In genomic region chr17:50470432-50471078, GRCm38 (mm10) we compare ENCODE assay signal across 8 mouse cellular contexts. TPM values are rescaled to one million over a fixed set of nuclear protein-coding genes. Genes with fewer than 3 reads are reported as not detected.
DNase-seq lines count a peak whose midpoint lies in the region; ATAC-seq lines count a peak whose summit lies in the region.

No protein-coding gene starts in this region.

- H3K9me3 ChIP-seq in hindbrain, embryonic 14.5 days (ENCODE audit: control insufficient read depth, low read length) = no peaks in the 10 kb centered on the region

- peak overlapping the region; percentile 51 for H3K4me2 ChIP-seq in hindbrain, embryonic 14.5 days (replicated peaks)

- WGBS in hindbrain, embryonic 14.5 days = 39% methylated on average over 16 of the region's 16 CpGs

- no peaks in the 10 kb centered on the region for H3K36me3 ChIP-seq in hindbrain, embryonic 14.5 days (replicated peaks; ENCODE audit: control insufficient read depth, insufficient read depth)

- peak overlapping the region; percentile 8; the same call in 1 of the 2 replicates for H3K4me3 ChIP-seq in hindbrain, embryonic 14.5 days (replicated peaks; ENCODE audit: low read length)

- H3K27ac ChIP-seq in hindbrain, embryonic 14.5 days = peak overlapping the region; percentile 66

- peak; percentile 46 for DNase-seq in Muller cell, postnatal 12 days (ENCODE audit: inconsistent ontology term)
- DNase-seq in c-Kit-positive CD71-positive TER-119-positive erythroid progenitor cells, embryonic 14.5 days (ENCODE audit: low spot score) = peak; percentile 34
- DNase-seq in frontal cortex, postnatal 36 days (ENCODE audit: low spot score in 2 of 2) = peak; percentile 32 to 47
- DNase-seq in hindbrain, embryonic 14.5 days (ENCODE audit: low spot score) = peak; percentile 49
- DNase-seq in layer of hippocampus, postnatal 36 days = peak; percentile 19 to 21
- peak; percentile 48 for DNase-seq in lung, postnatal 14 days
- peak; percentile 57 for DNase-seq in retina, postnatal 1 day
- peak; percentile 73 to 83 for DNase-seq in thymus, postnatal 36 days

- no peaks in the 10 kb centered on the region for H3K27me3 ChIP-seq in hindbrain, embryonic 14.5 days (ENCODE audit: control insufficient read depth, insufficient read depth, low read length)

- H3K9ac ChIP-seq in hindbrain, embryonic 14.5 days = no peak overlapping the region

- peak; percentile 32; the same call in 1 of the 2 replicates for ATAC-seq in hindbrain, embryonic 14.5 days (ENCODE audit: low FRiP score)

- peaks cover 16% of the 10 kb centered on the region for H3K4me1 ChIP-seq in hindbrain, embryonic 14.5 days (replicated peaks; ENCODE audit: control insufficient read depth, insufficient read depth, low read length)

RNA-seq across cellular contexts. Expression of gene Plcl2, which starts 38.6 kb away (rescaled TPM):
- polyA plus RNA-seq in hindbrain, embryonic 14.5 days (2014; fragmentation: Nextera tagmentation; extraction: Ambion mirVana) = 14.6 and 17.5 TPM in 2 replicates
- total RNA-seq in layer of hippocampus, postnatal 36 days (2021) = 10 to 100 TPM; 60.0 to 63.7 TPM

Comparison
In these comparisons a context has a peak if more than half of its experiments do, and no peak if none do; other contexts are left out.
1. Peak in every context shown above with its lines: DNase-seq, ATAC-seq, H3K4me3 ChIP-seq and H3K27ac ChIP-seq.
2. DNase-seq: peak in every context shown above with its lines; median percentile 78 in thymus, postnatal 36 days; 57 in retina, postnatal 1 day; 49 in hindbrain, embryonic 14.5 days; 48 in lung, postnatal 14 days; 46 in Muller cell, postnatal 12 days; 40 in frontal cortex, postnatal 36 days; 34 in c-Kit-positive CD71-positive TER-119-positive erythroid progenitor cells, embryonic 14.5 days; 20 in layer of hippocampus, postnatal 36 days.